Mouse (Mus musculus) heart, postnatal 14 days (tissue): ENCODE measurements around the gene Tnip1. TPM values are rescaled to one million over a fixed set of nuclear protein-coding genes. Genes with fewer than 3 reads are reported as not detected.

Experiments
- DNase-seq, 2 experiments: peaks; one replicate each; pipeline ENCODE4 v3.0.0; 2021 to 2022
- intact Hi-C: fragments of 180-260 bp; cut with DNase I; formaldehyde crosslinking; loops from one replicate; pipeline ENCODE4 v1.15.1; 2025
- long read RNA-seq, 2 experiments: library from polyadenylated mRNA; stranded (forward); transcript quantifications; one replicate each; pipeline ENCODE4 v2.0.0; 2021
- total RNA-seq, 2 experiments: library from RNA; stranded (reverse); gene quantifications; 2 replicates each; pipeline ENCODE4 v1.2.3; 2021

Gene Tnip1
- 10 to 100 TPM; 27.7 to 30.4 TPM for total RNA-seq
- long read RNA-seq, experiment 1, transcript Tnip1-206 (18 exons, 2,834 nt) = major isoform, 6 of 52 reads
- long read RNA-seq, experiment 1, partial matches to known transcripts = 4 of 52 reads
- long read RNA-seq, experiment 1, other reads (novel, unspliced or antisense) = 38 of 52 reads
- long read RNA-seq, experiment 2, transcript Tnip1-206 (18 exons, 2,834 nt) = major isoform, 8 of 37 reads
- long read RNA-seq, experiment 2, partial matches to known transcripts = 4 of 37 reads
- long read RNA-seq, experiment 2, other reads (novel, unspliced or antisense) = 24 of 37 reads

DNA sequence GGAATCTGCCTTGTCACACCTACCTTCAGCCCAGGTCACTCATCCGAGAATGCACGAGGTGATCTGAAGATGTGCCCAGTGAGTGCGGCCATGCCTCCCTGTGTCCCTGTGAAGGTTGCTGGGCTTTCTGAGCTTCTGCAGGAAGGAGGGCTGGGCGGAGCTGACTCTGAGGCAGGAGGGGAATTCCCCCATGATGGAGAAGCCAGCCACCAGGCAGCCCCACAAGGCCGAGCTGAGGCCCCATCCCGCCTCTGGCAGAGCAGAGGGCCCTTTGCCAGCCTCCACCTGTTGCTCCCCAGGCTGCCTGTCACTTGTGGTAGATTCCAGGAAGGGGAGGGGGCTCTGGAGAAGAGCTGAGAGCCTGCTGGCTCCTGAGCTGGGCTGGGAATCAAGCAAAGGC lies at the start of gene Tnip1:
Gene Tnip1, minus strand, starts transcription at position 108 of the 400 bp plus-strand sequence.
- peak in 1 of 2 experiments; percentile 38 for DNase-seq
- intact Hi-C loops = no loop called here

DNA sequence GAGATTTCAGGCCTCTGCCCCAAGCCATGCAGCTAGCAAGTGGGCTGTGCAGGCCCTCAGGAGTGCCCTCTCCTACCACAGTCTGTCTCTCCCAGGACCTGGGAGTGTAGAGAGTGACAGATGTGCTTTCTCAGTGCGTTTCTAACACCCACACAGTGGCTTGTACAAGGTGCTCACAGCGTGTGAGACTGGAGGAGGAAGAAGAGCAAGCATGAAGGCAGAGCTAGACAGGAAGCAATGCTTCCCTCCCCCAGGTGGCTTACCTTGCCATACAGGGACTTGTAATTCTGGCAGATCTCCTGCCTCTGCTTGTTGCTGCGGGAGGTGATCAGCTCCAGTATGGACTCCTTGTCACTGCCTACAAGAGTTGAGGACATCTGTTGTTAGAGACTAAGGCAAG lies 48.7 kb upstream of the Tnip1 start:
- intact Hi-C loops = no loop called here
- DNase-seq = no peak

- no peak for DNase-seq
- intact Hi-C loops = no loop called here
These were observed 45.5 kb upstream of the Tnip1 start for GRCm38 (mm10) chr11:55008230-55008629.

GRCm38 (mm10) chr11:55005684-55006083 lies 43.0 kb upstream of the Tnip1 start:
- DNase-seq = no peak
- intact Hi-C loops = no loop called here

DNA sequence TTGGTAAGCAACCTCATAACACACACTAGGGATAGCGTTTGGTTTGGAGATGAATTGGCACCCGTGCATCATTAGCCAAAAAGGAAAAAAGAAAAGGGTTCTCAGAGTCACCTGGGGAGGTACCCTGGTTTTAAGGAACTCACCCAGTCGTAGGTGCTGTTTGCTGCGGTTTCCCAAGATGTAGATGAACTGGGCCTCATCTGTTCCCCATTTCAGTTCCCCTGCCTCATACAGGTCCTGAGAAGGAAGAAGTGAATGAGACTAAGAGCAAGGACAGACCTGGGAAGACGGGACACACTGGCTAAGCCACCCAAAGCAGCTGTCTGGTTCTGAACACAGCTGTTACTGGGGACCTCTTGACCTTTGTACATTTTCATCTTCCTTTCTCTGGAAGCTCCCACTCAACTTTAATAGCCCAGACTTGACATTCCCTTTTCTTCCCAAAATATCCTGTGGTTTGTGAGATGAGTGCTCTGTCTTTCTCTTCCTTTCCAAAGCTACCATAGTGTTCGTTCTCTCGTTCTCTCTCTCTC lies 42.3 kb upstream of the Tnip1 start:
- DNase-seq = no peak
- intact Hi-C loops = no loop called here

GRCm38 (mm10) chr11:54998708-54999107 lies 36.0 kb upstream of the Tnip1 start:
- intact Hi-C loops = loop anchor here (1.0 to 5.0 kb wide), 4 partner anchors 14 to 159 kb away; no protein-coding TSS in a partner anchor

GRCm38 (mm10) chr11:54998284-54998683 lies 35.6 kb upstream of the Tnip1 start:
- intact Hi-C loops = loop anchor here (1.0 to 5.0 kb wide), 4 partner anchors 15 to 159 kb away; no protein-coding TSS in a partner anchor

More at GRCm38 (mm10) chr11:54998708-54999107, 36.0 kb upstream of the Tnip1 start:
- DNase-seq = no peak

GRCm38 (mm10) chr11:54996176-54996575 lies 33.5 kb upstream of the Tnip1 start:
- intact Hi-C loops = loop anchor here (5.0 kb wide), 1 partner anchor 161 kb away; no protein-coding TSS in a partner anchor
- DNase-seq = no peak

More at GRCm38 (mm10) chr11:54998284-54998683, 35.6 kb upstream of the Tnip1 start:
- peak; percentile 70 to 75 for DNase-seq

GRCm38 (mm10) chr11:54989920-54990319 lies 27.2 kb upstream of the Tnip1 start:
- intact Hi-C loops = no loop called here
- DNase-seq = no peak

DNA sequence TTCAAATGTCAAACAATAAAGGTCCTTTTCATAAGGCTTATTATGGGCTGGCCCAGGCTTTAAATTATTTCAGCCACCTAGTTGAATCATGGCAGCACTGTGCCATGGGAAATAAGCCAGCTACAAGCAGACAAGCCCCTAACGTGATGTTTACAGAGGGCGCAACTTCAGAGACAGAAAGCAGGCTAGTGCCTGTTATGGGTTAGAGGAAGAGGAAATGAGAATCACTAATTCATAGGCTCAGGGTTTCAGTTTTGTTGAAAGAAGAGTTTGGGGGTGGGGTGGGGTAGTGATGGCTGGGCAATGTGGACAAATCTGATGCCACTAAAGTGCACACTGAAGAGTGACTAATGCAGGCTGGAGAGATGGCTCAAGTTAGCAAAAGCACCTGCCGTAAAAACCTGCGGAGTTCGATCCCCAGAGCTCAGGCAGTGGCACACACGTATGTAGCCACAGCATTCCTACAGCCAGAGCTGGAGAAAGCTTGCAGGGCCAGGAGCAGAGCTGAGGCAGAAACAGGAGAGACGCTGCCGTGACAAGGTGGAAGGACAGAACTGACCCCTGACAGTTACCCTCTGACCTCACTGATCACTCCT lies 26.1 kb upstream of the Tnip1 start:
- intact Hi-C loops = loop anchor here (1.0 kb wide), 1 partner anchor 110 kb away; no protein-coding TSS in a partner anchor
- DNase-seq = no peak

DNA sequence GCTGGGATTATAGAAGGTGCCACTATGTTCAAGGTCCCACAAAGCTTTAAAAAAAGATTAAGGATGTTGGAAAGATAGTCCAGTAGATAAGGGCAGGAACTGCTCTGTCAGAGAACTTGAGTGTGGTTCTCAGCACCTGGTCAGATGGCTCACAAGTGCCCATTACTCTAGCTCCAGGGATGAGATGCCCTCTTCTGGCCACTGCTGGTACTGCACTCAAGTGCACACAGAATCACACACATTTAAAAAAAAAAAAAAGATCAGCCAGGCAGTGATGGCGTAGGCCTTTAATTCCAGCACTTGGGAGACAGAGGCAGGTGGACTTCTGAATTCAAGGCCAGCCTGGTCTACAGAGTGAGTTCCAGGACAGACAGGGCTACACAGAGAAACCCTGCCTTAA lies 25.3 kb upstream of the Tnip1 start:
- intact Hi-C loops = loop anchor here (1.0 kb wide), 1 partner anchor 109 kb away; no protein-coding TSS in a partner anchor

GRCm38 (mm10) chr11:54985086-54985485 lies 22.4 kb upstream of the Tnip1 start:
- no peak for DNase-seq
- intact Hi-C loops = no loop called here

More for the DNA sequence above, 25.3 kb upstream of the Tnip1 start:
- DNase-seq = peak; percentile 45 to 63

DNA sequence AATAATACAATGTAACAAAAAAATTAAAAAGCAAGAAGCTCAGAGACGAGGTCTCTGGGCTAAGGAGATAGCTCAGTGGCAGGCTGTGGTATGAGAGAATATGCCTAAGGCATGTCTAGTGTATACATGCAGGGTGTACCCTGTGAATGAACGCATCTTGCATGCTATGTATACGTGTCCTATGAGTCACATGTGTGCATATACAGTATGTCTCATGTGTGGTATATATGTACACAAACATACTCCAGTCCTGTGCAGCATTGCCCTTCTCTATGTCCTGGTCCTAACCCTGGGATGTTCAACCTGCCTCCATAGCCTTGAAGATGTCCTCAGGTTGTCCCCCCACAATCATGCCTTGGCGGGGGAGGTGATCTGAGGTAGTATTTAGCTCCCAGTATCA lies 21.9 kb upstream of the Tnip1 start:
- intact Hi-C loops = loop anchor here (1.0 kb wide), 2 partner anchors 53 to 105 kb away; no protein-coding TSS in a partner anchor
- DNase-seq = no peak

- intact Hi-C loops = loop anchor here (1.0 kb wide), 2 partner anchors 53 to 105 kb away; no protein-coding TSS in a partner anchor
- DNase-seq = peak; percentile 74 to 86
These were observed 21.4 kb upstream of the Tnip1 start for GRCm38 (mm10) chr11:54984085-54984484.

DNA sequence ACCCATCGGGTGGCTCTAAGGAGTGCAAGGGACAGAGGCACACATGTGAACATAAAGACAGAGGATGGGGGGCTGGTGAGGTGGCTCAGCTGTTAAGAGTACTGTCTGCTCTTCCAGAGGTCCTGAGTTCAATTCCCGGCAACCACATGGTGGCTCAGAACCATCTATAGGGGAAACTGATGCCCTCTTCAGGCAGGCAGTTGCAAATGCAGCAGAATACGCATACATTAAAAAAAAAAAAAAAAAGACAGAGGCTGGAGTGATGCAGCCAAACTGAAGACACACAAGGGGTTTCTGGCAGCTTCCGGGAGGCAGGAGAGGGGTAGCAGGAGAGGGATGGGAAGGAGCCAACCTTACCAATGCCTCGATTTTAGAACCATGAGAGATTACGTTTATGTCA lies 19.8 kb upstream of the Tnip1 start:
- DNase-seq = no peak
- intact Hi-C loops = no loop called here

DNA sequence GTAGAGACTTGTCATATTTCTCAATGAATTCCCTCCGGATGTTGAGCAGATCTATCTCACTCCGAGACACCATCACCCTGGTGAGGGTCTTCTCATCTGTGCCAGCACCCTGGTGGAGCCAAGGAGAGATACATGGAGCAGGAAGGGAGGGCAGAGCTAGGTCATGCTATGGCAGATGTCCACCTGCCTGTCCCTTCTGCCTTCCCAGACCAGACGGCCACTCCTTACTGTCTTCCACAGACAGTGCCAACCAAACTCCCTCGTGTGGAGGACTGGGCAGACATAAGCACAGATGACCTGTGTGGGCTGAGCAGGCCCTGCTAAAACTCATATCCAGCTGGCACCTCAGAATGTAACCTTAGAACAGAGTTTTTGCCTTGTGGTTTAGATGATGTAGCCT lies 18.9 kb upstream of the Tnip1 start:
- DNase-seq = no peak
- intact Hi-C loops = no loop called here

- intact Hi-C loops = no loop called here
These were observed 14.7 kb upstream of the Tnip1 start for GRCm38 (mm10) chr11:54977385-54977937.

DNA sequence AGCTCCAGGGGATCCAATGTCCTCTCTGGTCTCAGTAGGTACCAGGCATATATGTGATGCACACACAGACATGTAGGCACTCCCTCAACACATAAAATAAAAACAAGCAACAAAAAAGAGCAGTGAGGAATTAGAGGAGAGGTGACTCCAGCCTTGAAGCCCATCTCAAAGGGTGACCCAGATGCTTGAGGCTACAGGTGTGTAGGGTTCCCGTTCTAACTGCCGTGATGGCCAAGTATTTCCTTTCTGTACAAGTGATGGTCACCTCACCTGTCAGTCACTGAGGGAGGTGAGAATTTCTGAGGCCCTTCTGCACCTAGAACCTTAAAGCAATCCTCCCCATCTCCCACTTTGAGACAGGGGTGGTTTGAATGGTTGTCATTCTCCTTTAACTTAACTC lies 13.6 kb upstream of the Tnip1 start:
- intact Hi-C loops = no loop called here
- DNase-seq = no peak

More at GRCm38 (mm10) chr11:54977385-54977937, 14.7 kb upstream of the Tnip1 start:
- DNase-seq = no peak

DNA sequence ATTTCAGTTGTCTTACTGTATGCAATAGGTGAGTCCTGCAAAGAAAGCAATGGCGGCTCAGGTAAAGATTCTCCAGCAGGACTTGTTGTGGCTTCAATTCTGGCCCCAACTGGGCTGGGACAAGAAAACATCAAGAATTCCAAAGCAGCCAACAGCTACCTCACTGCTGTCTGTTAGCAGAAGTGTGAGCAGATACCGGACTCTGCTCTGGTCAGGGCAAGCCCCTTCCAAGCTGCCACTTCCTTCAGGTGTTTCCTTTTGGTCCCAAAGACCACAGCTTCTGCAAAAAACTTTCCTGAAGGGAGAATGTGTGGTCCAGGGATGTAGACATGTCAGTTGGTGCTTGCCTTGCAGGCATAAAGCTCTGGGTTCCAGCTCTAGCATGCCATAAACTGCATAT lies 13.0 kb upstream of the Tnip1 start:
- no peak for DNase-seq
- intact Hi-C loops = no loop called here

DNA sequence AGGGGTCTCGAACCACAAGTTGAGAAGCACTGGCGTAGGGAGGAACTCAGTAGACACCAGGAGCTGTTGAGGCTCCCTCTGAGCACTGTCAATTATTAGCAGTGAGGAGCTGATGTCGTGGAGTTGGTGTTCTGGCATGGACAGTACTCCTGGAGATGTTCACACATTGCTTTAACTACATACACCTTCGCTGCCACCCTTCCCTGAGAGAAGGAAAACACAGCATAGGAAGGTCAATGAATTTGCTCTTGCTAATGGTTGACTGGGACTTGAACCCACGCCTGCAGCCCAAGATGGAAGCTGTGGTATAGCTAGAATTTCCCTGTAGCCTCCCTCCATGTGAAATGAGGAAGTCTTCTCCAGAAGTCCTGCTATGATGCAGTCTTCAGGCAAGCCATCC lies 12.6 kb upstream of the Tnip1 start:
- intact Hi-C loops = no loop called here
- DNase-seq = no peak

DNA sequence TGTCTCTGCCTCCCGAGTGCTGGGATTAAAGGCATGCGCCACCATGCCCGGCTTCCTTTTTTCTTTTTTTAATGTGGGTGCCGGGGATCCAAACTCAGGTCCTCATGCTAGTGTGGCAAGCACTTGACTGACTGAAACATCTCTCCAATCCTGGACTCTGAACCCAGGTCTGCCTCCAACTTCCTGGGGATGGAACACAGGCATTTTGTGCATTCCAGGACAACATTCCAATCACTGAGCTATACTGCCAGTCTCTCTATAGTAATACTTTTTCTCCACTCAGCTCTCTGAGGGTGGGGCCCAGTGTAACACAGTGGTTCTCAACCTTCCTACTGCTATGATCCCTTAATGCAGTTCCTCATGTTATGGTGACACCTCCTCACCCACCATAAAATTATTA lies 11.9 kb upstream of the Tnip1 start:
- no peak for DNase-seq
- intact Hi-C loops = no loop called here
